Mouse (Mus musculus): ENCODE data around the gene Zfp341. TPM values are rescaled to one million over a fixed set of nuclear protein-coding genes. Genes with fewer than 3 reads are reported as not detected.

The Zfp341 gene
- polyA plus RNA-seq, 1 experiment = 3.4 TPM

DNA sequence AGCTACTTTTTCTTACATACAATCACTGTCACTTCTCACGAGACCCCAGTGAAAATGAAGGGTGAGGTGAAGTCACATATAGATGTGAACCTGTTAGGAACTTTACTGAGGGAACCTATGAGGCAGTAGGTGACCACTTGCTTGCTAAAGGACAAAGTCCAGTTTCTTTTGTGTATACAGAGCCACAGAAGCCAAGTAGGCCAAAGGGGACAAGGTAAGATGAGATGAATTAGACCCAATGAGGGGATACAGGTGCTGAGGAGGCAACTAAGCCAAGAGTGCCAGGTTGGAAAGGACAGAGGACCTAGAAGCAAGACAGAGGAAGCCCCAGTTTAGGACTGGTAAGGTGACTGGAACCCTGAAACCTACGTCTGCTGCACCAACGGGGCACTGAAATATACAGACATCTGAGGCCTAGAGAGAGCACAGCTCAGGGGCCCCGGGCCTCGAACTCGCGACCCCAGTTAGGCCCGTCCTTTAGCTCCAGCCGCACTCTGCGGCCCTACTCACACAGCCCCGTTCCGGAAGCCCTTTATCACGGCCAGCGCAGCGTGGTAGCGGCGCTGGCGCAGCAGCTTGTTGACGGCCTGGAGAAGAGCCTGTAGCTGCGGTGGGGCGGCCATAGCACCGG is 10.0 kb upstream of the Zfp341 start:
- peak overlapping the region; percentile 94 for H3K4me2 ChIP-seq (ENCODE audit: low read depth)
- no peaks in the 10 kb centered on the region for H3K27me3 ChIP-seq (ENCODE audit: control insufficient read depth, insufficient read depth, insufficient read length)

DNA sequence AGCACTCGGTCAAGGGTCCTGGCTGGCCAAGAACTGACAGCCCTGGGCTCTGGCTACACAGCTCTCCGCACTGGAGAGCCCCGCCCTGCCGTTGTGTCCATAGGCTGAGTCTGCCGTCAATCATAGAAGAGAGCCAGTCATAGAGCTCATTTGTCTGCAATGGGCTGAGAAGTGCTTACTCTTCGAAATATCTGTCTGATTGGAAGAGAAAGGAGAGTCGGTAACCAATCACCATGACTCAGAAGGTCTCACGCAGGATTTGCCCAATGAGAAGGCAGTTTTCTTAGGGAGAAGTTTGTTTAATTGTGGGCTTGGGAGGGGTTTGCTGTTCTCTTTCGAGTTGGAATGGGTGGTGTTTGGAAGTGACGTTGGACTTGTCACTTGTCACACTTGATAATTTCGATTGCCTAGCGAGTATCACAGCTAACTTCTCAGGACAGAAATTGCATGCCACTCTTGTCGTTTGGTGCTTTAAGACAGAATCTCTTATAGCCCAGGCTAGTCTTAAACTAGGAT is 9.4 kb upstream of the Zfp341 start, which contains the start of gene Pxmp4:
Pxmp4 (minus strand) TSS at position 71 of the 516 bp plus-strand sequence.
- H3ac ChIP-seq (ENCODE audit: control insufficient read depth, insufficient read length) = peak within 1 kb of the TSS; percentile 10
- no peaks in the 10 kb centered on the region for H3K79me2 ChIP-seq (ENCODE audit: control insufficient read depth, insufficient read depth)
- H3K4me2 ChIP-seq (ENCODE audit: low read depth) = peak within 1 kb of the TSS; percentile 94
- peaks cover 3% of the 10 kb centered on the region for H3K27me3 ChIP-seq (ENCODE audit: control insufficient read depth, insufficient read depth, insufficient read length)
- H3K4me3 ChIP-seq = peak within 1 kb of the TSS; percentile 27
- no peaks in the 10 kb centered on the region for H3K36me3 ChIP-seq (ENCODE audit: control insufficient read depth, insufficient read depth)
- TF ChIP-seq USF1 (IDR thresholded peaks at IDR 0.05; ENCODE audit: low read depth) (peak; percentile 8), POLR2A (IDR thresholded peaks at IDR 0.05; ENCODE audit: insufficient read length, low read depth) (peak; percentile 95), SRF (IDR thresholded peaks at IDR 0.05; ENCODE audit: control insufficient read depth, insufficient read length, low read depth) (no peak)

More for the DNA sequence above, 10.0 kb upstream of the Zfp341 start:
- no peaks in the 10 kb centered on the region for H3K79me2 ChIP-seq (ENCODE audit: control insufficient read depth, insufficient read depth)
- TF ChIP-seq MYOG (IDR thresholded peaks at IDR 0.05; ENCODE audit: control insufficient read depth in 1 of 3, insufficient read depth in 1 of 3, insufficient read length in 2 of 3, low read depth in 2 of 3) = peak in 1 of 3 experiments; percentile 38
- TF ChIP-seq POLR2AphosphoS2 (IDR thresholded peaks at IDR 0.05; ENCODE audit: insufficient read length, low read depth) = peak; percentile 97
- no peak for TF ChIP-seq TCF12 (IDR thresholded peaks at IDR 0.05; ENCODE audit: insufficient read depth, poor library complexity, severe bottlenecking)
- peak overlapping the region; percentile 27 for H3K4me3 ChIP-seq
- H3K36me3 ChIP-seq (ENCODE audit: control insufficient read depth, insufficient read depth) = no peaks in the 10 kb centered on the region
- H3ac ChIP-seq (ENCODE audit: control insufficient read depth, insufficient read length) = peak overlapping the region; percentile 10

DNA sequence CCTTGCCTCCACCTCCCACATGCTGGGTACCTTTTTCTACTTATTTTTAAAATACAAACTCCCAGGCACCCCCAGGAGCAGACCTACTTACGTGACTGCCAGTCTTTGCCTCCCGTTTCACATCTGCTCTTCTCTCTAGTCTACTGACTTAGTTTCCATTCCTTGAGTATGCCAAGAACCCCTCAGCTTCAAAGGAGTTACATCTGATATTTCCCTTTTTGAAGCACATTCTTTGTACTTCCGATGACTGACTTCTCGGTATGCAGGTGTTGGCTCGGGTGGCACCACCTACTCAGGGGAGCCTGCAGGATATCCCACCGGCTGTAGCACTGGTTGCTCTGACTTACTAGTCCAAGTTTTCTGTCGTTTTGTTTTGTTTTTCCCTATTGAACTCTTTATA is 8.9 kb upstream of the Zfp341 start:
- Histone ChIP-seq H3K79me2 (ENCODE audit: control insufficient read depth, insufficient read depth) (no peaks in the 10 kb centered on the region), H3K4me3 (peak overlapping the region; percentile 27), H3K27me3 (ENCODE audit: control insufficient read depth, insufficient read depth, insufficient read length) (peaks cover 4% of the 10 kb centered on the region), H3K36me3 (ENCODE audit: control insufficient read depth, insufficient read depth) (no peaks in the 10 kb centered on the region), H3K4me2 (ENCODE audit: low read depth) (peak overlapping the region; percentile 81), H3ac (ENCODE audit: control insufficient read depth, insufficient read length) (no peak overlapping the region)
- TF ChIP-seq POLR2AphosphoS2 (IDR thresholded peaks at IDR 0.05; ENCODE audit: insufficient read length, low read depth) (no peak), SRF (IDR thresholded peaks at IDR 0.05; ENCODE audit: control insufficient read depth, insufficient read length, low read depth) (no peak), E2F4 (IDR thresholded peaks at IDR 0.05; ENCODE audit: insufficient read depth) (no peak), POLR2A (IDR thresholded peaks at IDR 0.05; ENCODE audit: insufficient read length, low read depth) (no peak), MYOG (IDR thresholded peaks at IDR 0.05; ENCODE audit: control insufficient read depth in 1 of 3, insufficient read depth in 1 of 3, insufficient read length in 2 of 3, low read depth in 2 of 3) (no peak), REST (IDR thresholded peaks at IDR 0.05; ENCODE audit: insufficient read depth, insufficient read length) (no peak), USF1 (IDR thresholded peaks at IDR 0.05; ENCODE audit: low read depth) (no peak), TCF12 (IDR thresholded peaks at IDR 0.05; ENCODE audit: insufficient read depth, poor library complexity, severe bottlenecking) (no peak), CEBPB (IDR thresholded peaks at IDR 0.05; ENCODE audit: insufficient read depth, poor library complexity, severe bottlenecking) (no peak), MAX (IDR thresholded peaks at IDR 0.05; ENCODE audit: low read depth) (no peak), TCF3 (IDR thresholded peaks at IDR 0.05; ENCODE audit: insufficient read length, low read depth) (no peak), MYOD1 (IDR thresholded peaks at IDR 0.05; ENCODE audit: control insufficient read depth in 1 of 3, insufficient read length in 2 of 3, low read depth in 2 of 3) (no peak)

DNA sequence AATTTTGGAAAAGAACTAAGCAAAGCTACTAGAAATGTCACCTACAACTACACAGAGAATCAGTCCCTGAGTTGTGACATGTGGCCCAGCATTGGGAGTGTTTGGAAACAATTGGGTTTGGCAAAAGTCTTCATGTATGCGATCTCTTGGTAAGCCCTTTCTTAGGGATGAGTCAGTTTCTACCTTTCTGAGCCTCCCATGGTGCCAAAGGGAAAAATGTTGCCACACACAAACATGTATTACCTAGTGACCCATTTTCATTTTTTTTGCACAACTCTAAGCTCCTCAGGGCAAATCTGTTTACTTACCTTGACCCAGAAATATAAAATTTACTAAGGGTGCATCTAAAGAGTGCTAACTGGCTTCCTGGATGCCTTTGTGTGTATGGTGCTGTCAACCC is 6.1 kb upstream of the Zfp341 start:
- Histone ChIP-seq H3K36me3 (ENCODE audit: control insufficient read depth, insufficient read depth) (no peaks in the 10 kb centered on the region), H3K27me3 (ENCODE audit: control insufficient read depth, insufficient read depth, insufficient read length) (peaks cover 4% of the 10 kb centered on the region), H3ac (ENCODE audit: control insufficient read depth, insufficient read length) (no peak overlapping the region), H3K4me2 (ENCODE audit: low read depth) (no peak overlapping the region), H3K79me2 (ENCODE audit: control insufficient read depth, insufficient read depth) (no peaks in the 10 kb centered on the region), H3K4me3 (no peak overlapping the region)
- no peak for TF ChIP-seq REST (IDR thresholded peaks at IDR 0.05; ENCODE audit: insufficient read depth, insufficient read length)
- TF ChIP-seq POLR2AphosphoS2 (IDR thresholded peaks at IDR 0.05; ENCODE audit: insufficient read length, low read depth) = no peak
- TF ChIP-seq TCF12 (IDR thresholded peaks at IDR 0.05; ENCODE audit: insufficient read depth, poor library complexity, severe bottlenecking) = no peak
- no peak for TF ChIP-seq MAX (IDR thresholded peaks at IDR 0.05; ENCODE audit: low read depth)
- TF ChIP-seq MYOD1 (IDR thresholded peaks at IDR 0.05; ENCODE audit: control insufficient read depth in 1 of 3, insufficient read length in 2 of 3, low read depth in 2 of 3) = no peak
- TF ChIP-seq USF1 (IDR thresholded peaks at IDR 0.05; ENCODE audit: low read depth) = no peak
- no peak for TF ChIP-seq POLR2A (IDR thresholded peaks at IDR 0.05; ENCODE audit: insufficient read length, low read depth)
- no peak for TF ChIP-seq TCF3 (IDR thresholded peaks at IDR 0.05; ENCODE audit: insufficient read length, low read depth)
- no peak for TF ChIP-seq MYOG (IDR thresholded peaks at IDR 0.05; ENCODE audit: control insufficient read depth in 1 of 3, insufficient read depth in 1 of 3, insufficient read length in 2 of 3, low read depth in 2 of 3)
- no peak for TF ChIP-seq E2F4 (IDR thresholded peaks at IDR 0.05; ENCODE audit: insufficient read depth)
- TF ChIP-seq SRF (IDR thresholded peaks at IDR 0.05; ENCODE audit: control insufficient read depth, insufficient read length, low read depth) = no peak
- TF ChIP-seq CEBPB (IDR thresholded peaks at IDR 0.05; ENCODE audit: insufficient read depth, poor library complexity, severe bottlenecking) = no peak

Measured in myocyte (in vitro differentiated cells).